Mouse (Mus musculus) liver, adult 2 months (tissue): ENCODE measurements around the gene Phldb1. TPM values are rescaled to one million over a fixed set of nuclear protein-coding genes. Genes with fewer than 3 reads are reported as not detected.
A peak's percentile ranks its signal among the peaks of the same experiment; 100 is the strongest.

Experiments
- DNase-seq: peaks from one replicate; pipeline ENCODE4 v3.0.0-alpha.2; 2011; ENCODE audit warnings: low read depth, low spot score; ENCODE audit errors: extremely low read depth
- H3K27ac ChIP-seq: fragments of 200-500 bp; replicated peaks from 2 replicates; pipeline ENCODE4 v1.5.1; 2012; ENCODE audit warnings: low read depth, mild to moderate bottlenecking, control low read depth, inconsistent platforms, low read length; ENCODE audit not compliant: insufficient read depth
- H3K27me3 ChIP-seq: fragments of 200-500 bp; 2 replicates; pipeline ENCODE4 v1.6.1; 2012; ENCODE audit warnings: mild to moderate bottlenecking, moderate library complexity, low read length, inconsistent platforms; ENCODE audit not compliant: control insufficient read depth, insufficient read depth
- H3K36me3 ChIP-seq: fragments of 200-500 bp; 2 replicates; pipeline ENCODE4 v1.6.1; 2012; ENCODE audit warnings: low read length, inconsistent platforms; ENCODE audit not compliant: control insufficient read depth, insufficient read depth
- H3K4me1 ChIP-seq: fragments of 200-500 bp; 2 replicates; pipeline ENCODE4 v1.6.1; 2011; ENCODE audit warnings: low read length; ENCODE audit not compliant: control insufficient read depth, insufficient read depth
- H3K4me3 ChIP-seq: fragments of 200-500 bp; 2 replicates; pipeline ENCODE4 v1.5.1; 2011; ENCODE audit warnings: low read depth, mild to moderate bottlenecking, control low read depth, low read length, moderate library complexity; ENCODE audit not compliant: insufficient read depth
- H3K79me2 ChIP-seq: fragments of 200-500 bp; 2 replicates; pipeline ENCODE4 v1.6.1; 2012; ENCODE audit warnings: inconsistent platforms, mild to moderate bottlenecking, low read length, moderate library complexity; ENCODE audit not compliant: control insufficient read depth, insufficient read depth
- H3K9ac ChIP-seq: fragments of 200-500 bp; 2 replicates; pipeline ENCODE4 v1.6.1; 2012; ENCODE audit warnings: low read depth, mild to moderate bottlenecking, control low read depth, inconsistent platforms, low read length
- CTCF ChIP-seq: fragments of 200-500 bp; IDR thresholded peaks from 2 replicates; pipeline ENCODE4 v1.5.1; 2011; ENCODE audit warnings: low read depth, low read length, control low read depth
- POLR2A ChIP-seq: fragments of 200-500 bp; IDR thresholded peaks from 2 replicates; pipeline ENCODE4 v1.6.1; 2011; ENCODE audit warnings: low read length, control low read depth; ENCODE audit not compliant: insufficient read depth; ENCODE audit errors: extremely low read depth
- WGBS: fragments of 180-500 bp; shearing (Covaris S2); methylation state at CpG from one replicate; pipeline ENCODE4 v1.1.7; 2018; 5-methylcytosine and 5-hydroxymethylcytosine counted together
- polyA plus RNA-seq: library from polyadenylated mRNA; depleted of rRNA; stranded (reverse); fragments of >200 nt; gene quantifications from 2 replicates; pipeline ENCODE4 v1.2.3, GENCODE M21; 2012
- total RNA-seq: library from RNA; depleted of rRNA; stranded (reverse); fragments of >200 nt; gene quantifications from 2 replicates; pipeline ENCODE4 v1.2.3, GENCODE M21; 2014

Gene Phldb1
- total and polyA plus RNA-seq, 2 experiments, result 2.2 to 5.9 TPM

DNA sequence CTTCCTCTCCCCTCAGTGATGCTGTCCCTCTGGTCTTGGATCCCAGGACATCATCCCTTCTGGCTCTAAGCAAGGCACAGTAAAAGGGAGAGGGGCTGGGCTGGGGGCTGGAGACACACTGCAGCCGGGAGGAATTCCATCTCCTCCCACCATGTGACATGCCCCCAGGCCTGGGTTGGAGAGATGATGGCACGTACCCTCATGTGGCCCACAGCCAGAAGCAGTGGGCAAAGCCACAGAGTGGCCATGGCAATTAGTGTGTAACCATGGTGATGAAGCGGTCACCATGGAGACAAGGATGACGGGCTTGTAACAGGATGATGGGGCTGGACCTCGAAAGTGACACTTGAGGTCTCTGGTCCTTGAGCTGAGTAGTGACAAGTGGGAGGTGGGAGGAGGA is 48.4 kb downstream of the Phldb1 start:
- H3K27ac ChIP-seq, result peak overlapping the region; percentile 61
- H3K79me2 ChIP-seq, result no peaks in the 10 kb centered on the region
- no peaks in the 10 kb centered on the region for H3K36me3 ChIP-seq
- no peak overlapping the region for H3K9ac ChIP-seq
- TF ChIP-seq POLR2A (no peak), CTCF (no peak)
- H3K27me3 ChIP-seq, result no peaks in the 10 kb centered on the region
- DNase-seq, result no peak
- peaks cover 12% of the 10 kb centered on the region for H3K4me1 ChIP-seq
- 83% methylated on average over 5 of the region's 5 CpGs for WGBS
- no peak overlapping the region for H3K4me3 ChIP-seq

DNA sequence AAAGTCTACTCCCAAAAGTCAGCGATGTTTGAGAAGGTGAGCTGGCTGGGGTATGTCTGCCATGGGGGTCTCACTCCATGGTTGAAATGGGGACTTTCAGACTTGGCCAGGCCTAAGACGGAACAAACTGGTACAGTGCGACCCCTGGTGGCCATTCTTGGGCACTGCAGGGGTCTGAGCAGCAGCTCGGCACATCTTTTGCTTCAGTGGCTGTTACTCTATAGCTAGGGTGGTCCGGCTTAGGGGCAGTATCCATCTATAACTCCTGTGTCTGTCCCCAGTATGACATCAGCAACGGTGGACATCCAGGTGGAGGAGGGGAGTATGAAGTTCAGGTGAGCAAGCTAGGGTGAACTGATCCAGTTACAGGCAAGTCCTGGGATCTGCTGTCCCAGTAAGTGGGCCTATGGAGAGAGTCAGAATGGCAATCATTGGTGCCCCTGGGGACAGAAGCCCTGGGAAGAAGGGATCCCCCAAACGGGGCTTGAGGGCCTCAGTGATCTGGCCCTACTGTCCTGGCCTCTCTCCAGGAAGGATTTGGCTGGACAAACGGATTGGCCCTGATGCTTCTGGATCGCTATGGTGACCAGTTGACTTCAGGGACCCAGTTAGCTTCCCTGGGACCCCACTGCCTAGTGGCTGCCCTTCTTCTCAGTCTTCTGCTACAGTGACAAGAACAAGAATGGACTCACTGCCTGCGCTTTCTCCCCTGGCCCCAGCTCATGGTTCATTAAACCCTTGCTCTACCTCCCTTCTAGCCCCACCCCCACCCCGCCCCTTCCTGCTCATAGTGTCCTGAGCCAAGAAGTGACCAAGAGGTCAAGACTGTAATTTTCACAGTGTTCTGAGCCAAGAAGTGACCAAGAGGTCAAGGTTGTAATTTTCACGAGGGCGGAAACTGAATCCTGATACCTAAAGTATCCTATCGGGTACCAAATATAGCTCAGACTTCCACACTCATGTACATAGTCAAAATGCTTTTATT is 49.4 kb downstream of the Phldb1 start:
- Histone ChIP-seq H3K79me2 (no peaks in the 10 kb centered on the region), H3K9ac (no peak overlapping the region)
- 34% methylated on average over 14 of the region's 14 CpGs for WGBS

DNA sequence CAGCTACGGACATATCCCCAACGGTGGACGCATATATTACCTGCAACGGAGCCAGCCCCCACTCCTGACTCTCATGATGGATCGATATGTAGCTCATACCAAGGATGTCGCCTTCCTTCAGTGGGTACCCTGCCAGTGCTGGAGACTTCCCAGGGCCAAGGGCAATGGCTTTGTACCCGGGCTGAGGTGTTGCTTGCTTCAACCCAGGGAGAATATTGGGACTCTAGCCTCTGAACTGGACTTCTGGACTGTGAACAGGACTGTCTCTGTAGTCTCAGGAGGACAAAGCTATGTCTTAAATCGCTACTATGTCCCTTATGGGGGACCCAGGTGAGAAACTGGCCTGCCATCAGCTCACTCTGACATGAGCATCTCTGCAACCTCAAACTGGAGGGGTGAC is 52.0 kb downstream of the Phldb1 start:
- no peak for DNase-seq
- H3K27me3 ChIP-seq, result no peaks in the 10 kb centered on the region
- no peaks in the 10 kb centered on the region for H3K79me2 ChIP-seq
- H3K36me3 ChIP-seq, result no peaks in the 10 kb centered on the region
- H3K4me3 ChIP-seq, result no peak overlapping the region
- WGBS, result 91% methylated on average over 8 of the region's 8 CpGs
- TF ChIP-seq POLR2A (no peak), CTCF (no peak)
- H3K27ac ChIP-seq, result no peak overlapping the region
- H3K4me1 ChIP-seq, result 0 out of 2 replicates have a peak, but pooled peaks cover 3% of the 10 kb centered on the region
- no peak overlapping the region for H3K9ac ChIP-seq

More for the DNA sequence above, 49.4 kb downstream of the Phldb1 start:
- Histone ChIP-seq H3K27ac (peak overlapping the region; percentile 61; the same call in 1 of the 2 replicates), H3K4me3 (no peak overlapping the region), H3K27me3 (no peaks in the 10 kb centered on the region), H3K4me1 (0 out of 2 replicates have a peak, but pooled peaks cover 3% of the 10 kb centered on the region), H3K36me3 (no peaks in the 10 kb centered on the region)
- DNase-seq, result no peak
- TF ChIP-seq POLR2A (no peak), CTCF (peak; percentile 97)

DNA sequence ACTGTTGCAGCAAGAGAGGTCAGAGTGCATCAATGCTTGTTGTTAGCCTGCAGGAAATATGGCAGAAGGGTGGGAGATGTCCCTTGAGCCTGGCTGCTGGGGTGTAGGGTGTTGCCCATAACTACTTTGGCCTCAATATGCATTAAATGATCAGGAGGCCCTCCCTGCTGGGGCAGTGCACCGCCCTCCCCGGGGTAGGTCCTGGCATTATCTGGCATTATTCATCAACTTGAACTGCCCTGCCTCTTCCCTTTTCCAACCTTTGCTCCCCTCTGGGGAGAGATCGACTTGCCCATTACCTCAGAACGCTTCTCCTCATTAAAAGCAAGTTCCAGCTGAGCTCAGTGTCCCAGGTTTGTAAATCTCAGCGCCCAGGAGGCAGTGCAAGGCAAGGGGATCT is 55.4 kb downstream of the Phldb1 start:
- no peak overlapping the region for H3K27ac ChIP-seq
- no peak overlapping the region for H3K9ac ChIP-seq
- H3K36me3 ChIP-seq, result no peaks in the 10 kb centered on the region
- H3K4me1 ChIP-seq, result 0 out of 2 replicates have a peak, but pooled peaks cover 2% of the 10 kb centered on the region
- H3K27me3 ChIP-seq, result no peaks in the 10 kb centered on the region
- no peaks in the 10 kb centered on the region for H3K79me2 ChIP-seq
- DNase-seq, result no peak
- no peak overlapping the region for H3K4me3 ChIP-seq
- no peak for TF ChIP-seq CTCF
- no peak for TF ChIP-seq POLR2A
- 73% methylated on average over 5 of the region's 5 CpGs for WGBS

DNA sequence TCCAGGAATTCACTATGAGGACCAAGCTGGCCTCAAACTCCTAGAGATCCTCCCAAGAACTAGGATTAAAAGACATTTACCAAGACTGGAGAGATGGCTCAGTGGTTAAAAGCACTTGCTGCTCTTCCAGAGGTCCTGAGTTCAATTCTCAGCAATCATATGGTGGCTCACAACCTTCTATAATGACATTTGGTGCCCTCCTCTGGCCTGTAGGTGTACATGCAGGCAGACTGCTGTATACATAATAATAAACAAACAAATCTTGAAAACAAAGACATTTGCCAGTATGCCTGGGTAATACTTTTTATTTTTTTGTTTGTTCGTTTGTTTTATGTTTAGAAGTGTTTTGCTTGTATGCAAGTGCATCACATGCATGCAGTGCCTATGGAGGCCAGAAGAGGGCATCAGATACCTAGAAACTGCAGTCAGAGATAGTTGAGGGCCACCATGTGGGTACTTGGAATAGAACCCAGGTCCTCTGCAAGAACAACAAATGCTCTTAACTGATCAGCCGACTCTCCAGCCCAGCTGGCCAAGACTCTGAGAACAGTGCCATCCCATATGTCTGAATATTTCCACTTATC is 56.6 kb downstream of the Phldb1 start:
- TF ChIP-seq POLR2A (no peak), CTCF (0 out of 2 replicates have a peak, but pooled peaks have one; percentile 9)
- H3K27me3 ChIP-seq, result no peaks in the 10 kb centered on the region
- H3K27ac ChIP-seq, result no peak overlapping the region
- 86% methylated on average over 2 of the region's 2 CpGs for WGBS
- no peaks in the 10 kb centered on the region for H3K36me3 ChIP-seq
- no peak overlapping the region for H3K9ac ChIP-seq
- H3K4me3 ChIP-seq, result no peak overlapping the region
- no peaks in the 10 kb centered on the region for H3K79me2 ChIP-seq
- no peak for DNase-seq
- peaks cover 3% of the 10 kb centered on the region; the same call in 1 of the 2 replicates for H3K4me1 ChIP-seq

DNA sequence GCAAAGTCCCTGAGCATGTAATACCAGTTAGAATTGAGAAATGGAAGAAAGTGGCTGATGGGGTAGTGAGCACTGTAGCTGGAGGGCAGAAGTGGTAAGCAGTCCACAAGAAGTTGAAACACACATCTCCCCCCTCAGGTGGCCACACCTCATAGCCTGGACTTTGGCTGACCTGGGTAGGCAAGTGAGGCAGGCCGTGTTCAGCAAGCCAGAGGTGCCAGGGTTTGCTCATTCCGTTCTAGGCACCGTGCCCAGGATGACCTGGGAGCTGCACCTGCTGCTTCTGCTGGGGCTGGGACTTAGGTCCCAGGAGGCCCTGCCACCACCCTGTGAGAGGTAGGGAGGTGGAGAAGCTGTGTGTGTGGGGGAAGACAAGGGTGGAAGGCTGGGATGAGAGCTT is 62.0 kb downstream of the Phldb1 start, which contains the start of gene Treh:
Gene Treh (plus strand): TSS at position 229 of the 400 bp plus-strand sequence.
- H3K9ac ChIP-seq, result peak within 1 kb of the TSS; percentile 46
- no peaks in the 10 kb centered on the region for H3K79me2 ChIP-seq
- no peak for TF ChIP-seq CTCF
- WGBS, result 14% methylated on average over 3 of the region's 3 CpGs
- H3K36me3 ChIP-seq, result no peaks in the 10 kb centered on the region
- H3K27ac ChIP-seq, result peak within 1 kb of the TSS; percentile 97
- peak within 1 kb of the TSS; percentile 32; the same call in 1 of the 2 replicates for H3K4me3 ChIP-seq
- peak; percentile 92 for DNase-seq
- H3K27me3 ChIP-seq, result no peaks in the 10 kb centered on the region
- H3K4me1 ChIP-seq, result peaks cover 24% of the 10 kb centered on the region
